Mouse (Mus musculus): ENCODE results near the gene Fam71e1.

The Fam71e1 gene

DNA sequence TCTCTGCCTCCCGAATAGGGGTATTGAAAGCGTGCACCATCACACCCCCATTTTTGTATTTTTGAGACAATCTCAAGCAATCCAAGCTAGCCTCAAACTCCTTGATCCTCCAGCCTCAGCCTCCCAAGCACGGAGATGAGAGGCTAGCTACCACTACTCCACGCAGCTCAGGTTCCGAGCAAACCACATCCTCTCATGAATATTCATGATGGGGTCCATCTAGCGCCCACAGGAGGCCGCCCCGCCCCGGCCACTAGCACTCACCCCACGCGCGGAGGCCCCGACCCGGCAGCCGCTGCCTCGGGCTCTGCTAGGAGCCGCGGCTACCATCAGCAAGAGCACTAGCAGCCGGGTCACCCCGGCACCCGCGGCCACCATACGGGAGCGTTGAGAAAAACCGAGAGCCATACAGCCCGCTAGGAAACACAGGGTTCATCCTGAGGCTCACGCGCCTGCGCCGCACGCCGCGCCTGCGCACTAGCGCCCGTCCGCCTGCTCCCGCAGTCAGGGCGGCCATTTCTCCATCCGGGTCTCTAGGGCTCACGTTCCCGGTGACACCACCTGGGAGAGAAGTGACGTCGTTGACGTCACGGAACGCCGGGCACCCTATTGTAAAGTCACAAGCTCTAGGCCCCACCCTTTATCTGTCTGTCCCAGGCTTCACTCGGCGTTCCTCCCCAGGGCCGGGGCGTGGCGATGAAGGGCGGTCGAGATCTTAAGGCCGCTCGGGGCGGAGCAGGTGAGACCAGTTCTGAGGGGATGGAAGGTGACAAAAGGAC is at the start of gene Fam71e1, which contains the start of gene Emc10:
Fam71e1 (plus strand) TSS at position 590 of the 779 bp plus-strand sequence.
Emc10 (minus strand) TSS at position 538 of the 779 bp plus-strand sequence.
- DNase-seq (ENCODE audit: low read depth, low spot score), result peak; percentile 98

DNA sequence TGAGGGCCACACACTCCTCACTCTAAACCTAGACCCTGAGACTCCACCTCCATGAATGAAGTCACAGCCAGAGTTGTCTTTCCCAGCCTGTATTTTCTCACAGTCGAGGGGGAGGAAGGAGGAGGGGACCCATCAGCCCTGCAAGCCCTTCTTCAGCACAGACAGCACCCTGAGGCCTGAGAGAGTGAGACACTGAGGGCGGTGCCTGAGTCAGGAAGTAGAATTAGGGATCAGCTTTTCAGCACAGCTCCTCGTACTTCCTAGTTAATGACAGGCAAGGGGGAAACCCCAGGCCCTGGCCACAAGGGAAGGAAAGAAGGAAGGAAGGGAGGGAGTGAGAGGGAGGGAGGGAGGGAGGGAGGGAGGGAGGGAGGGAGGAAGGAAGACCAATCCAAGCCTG is 43.1 kb upstream of the Fam71e1 start:
- no peak for DNase-seq (ENCODE audit: low read depth, low spot score)

- DNase-seq (ENCODE audit: low read depth, low spot score), result no peak
Observed at GRCm38 (mm10) chr7:44456302-44456701, 40.1 kb upstream of the Fam71e1 start.

DNA sequence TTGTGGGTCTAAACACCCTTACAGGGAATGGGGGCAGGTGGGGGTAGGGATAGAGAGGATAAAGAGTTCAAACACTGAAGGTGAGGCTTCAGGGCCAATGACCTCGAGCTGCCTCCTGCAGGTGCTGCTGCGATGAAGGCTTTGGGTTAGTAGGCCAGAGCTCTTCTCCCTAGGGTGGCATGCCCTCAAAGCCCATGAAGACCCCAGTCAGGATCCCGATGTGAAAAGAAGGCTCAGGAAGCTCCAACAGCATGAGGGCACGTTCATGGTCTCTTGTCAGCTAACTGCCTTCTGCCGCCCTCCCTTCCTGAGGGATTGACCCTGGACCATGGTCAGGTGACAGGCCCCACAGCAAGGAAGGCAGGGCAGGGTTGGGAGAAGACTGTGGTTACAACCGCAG is 36.3 kb upstream of the Fam71e1 start:
- DNase-seq (ENCODE audit: low read depth, low spot score), result no peak

GRCm38 (mm10) chr7:44460767-44461502 is 35.4 kb upstream of the Fam71e1 start:
- DNase-seq (ENCODE audit: low read depth, low spot score), result no peak

GRCm38 (mm10) chr7:44461503-44462217 is 34.7 kb upstream of the Fam71e1 start:
- DNase-seq (ENCODE audit: low read depth, low spot score), result no peak

DNA sequence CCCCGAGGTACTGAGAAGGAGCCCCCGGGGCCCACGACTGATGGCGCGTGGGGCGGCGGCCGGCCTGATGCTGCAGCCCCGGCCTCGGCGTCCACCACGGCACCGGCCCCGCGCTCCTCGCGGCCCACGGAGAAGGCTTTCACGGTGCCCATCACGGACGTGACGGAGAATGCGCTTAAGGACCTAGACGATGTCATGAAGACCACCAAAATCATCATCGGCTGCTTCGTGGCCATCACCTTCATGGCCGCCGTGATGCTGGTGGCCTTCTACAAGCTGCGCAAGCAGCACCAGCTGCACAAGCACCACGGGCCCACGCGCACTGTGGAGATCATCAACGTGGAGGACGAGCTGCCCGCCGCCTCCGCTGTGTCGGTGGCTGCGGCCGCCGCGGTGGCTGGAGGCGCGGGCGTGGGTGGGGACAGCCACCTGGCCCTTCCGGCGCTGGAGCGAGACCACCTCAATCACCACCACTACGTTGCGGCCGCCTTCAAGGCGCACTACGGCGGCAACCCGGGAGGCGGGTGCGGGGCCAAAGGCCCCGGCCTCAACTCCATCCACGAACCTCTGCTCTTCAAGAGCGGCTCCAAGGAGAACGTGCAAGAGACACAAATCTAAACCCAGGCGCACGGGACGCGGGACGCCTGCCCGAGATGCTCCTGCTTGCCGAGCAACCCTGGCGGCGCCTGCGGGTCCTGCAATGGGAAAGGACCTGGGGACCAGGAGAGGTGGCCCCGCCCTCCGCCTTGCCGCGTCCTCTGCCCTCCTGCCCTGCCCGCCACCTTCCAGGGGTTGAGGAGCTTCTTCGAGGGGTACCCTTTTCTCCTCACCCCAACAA is 33.9 kb upstream of the Fam71e1 start:
- no peak for DNase-seq (ENCODE audit: low read depth, low spot score)

DNA sequence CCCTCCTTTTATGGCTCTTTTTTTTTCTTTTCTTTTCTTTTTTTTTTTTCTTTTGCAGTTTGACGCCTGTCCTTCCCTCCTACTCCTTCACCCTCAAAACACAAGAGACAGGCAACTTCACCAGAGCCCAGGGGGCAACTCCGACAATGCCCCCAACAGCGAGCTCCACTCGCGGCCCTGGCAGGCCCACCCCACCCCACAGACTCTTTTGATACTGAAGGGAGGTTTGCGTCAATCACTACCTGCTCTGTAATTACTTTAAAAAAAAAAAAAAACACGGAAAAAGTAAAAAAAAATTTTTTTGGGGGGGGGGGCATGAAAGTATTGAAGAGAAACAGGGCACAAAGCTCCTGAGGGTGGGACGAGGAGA is 33.3 kb upstream of the Fam71e1 start:
- no peak for DNase-seq (ENCODE audit: low read depth, low spot score)

DNA sequence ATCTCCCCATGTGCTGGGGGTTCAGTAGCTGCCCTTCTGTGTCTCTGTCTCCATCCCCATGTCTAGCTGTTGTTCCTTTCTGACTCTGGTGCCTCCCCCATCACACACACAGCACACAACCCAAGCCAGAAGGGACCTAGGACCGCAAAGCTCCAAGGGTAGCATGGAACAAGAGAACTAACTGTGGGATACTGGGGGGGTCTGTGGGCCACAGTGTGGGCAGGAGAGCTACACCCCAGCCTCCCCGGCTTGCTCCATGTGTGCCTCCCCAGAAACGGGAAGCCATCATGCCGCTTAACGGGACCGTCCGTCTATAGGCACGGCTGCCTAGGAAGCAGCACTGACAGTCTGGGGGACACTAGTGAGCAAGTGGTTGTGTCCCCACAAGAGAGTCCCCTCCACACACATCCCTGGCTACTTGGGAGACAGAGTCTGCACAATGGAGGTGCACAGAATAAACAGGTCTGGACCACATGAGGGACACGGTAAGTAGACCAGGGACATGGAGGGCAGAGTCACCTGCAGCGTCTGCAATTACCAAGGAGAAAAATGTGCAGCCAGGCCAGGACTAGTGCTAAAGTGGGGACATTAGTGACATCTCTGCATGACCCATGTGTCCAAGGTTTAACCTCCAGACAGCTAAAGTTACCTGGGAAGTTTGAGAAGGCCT is 32.7 kb upstream of the Fam71e1 start:
- DNase-seq (ENCODE audit: low read depth, low spot score), result no peak

- no peak for DNase-seq (ENCODE audit: low read depth, low spot score)
Observed at GRCm38 (mm10) chr7:44464511-44464910, 31.9 kb upstream of the Fam71e1 start.

GRCm38 (mm10) chr7:44465111-44465510 is 31.3 kb upstream of the Fam71e1 start, which contains the start of gene Aspdh:
Gene Aspdh, plus strand, starts transcription at chr7:44465391.
- no peak for DNase-seq (ENCODE audit: low read depth, low spot score)

DNA sequence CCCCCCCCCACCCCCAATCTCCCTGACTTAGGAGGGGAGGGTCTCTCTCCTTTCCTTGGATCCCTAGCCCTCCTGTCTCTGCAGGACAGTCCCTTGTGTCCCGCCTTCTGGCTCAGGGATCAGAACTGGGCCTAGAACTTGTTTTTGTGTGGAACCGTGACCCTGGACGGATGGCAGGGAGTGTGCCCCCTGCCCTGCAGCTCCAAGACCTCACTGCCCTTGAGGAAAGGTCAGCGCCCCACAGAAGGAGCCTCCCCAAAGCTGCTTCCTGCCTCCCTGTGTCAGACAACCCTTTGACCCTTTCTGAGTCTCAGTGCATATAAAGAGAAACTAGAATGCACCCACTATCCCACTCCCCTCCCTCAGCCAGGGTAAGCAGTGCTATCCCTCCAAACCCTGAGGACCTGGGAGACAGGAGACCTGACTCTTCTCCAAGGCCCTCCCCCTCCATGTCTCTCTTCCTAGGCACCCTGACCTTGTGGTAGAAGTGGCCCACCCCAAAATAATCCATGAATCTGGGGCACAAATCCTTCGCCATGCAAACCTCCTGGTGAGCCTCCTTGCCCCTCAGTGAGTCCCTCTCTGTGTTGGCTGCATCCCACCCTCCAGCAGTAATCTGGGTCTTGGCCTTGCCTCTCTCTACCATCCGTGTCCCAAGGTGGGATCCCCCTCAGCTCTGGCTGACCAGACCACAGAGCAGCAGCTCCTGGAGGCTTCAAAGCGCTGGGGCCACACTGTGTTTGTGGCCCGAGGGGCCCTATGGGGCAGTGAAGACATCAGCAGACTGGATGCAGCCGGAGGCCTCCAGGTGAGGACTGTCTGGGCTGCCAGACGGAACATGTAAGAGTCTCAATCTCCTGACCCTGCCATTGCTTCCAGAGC is 30.1 kb upstream of the Fam71e1 start:
- DNase-seq (ENCODE audit: low read depth, low spot score), result no peak

GRCm38 (mm10) chr7:44466888-44467311 is 29.5 kb upstream of the Fam71e1 start:
- no peak for DNase-seq (ENCODE audit: low read depth, low spot score)

DNA sequence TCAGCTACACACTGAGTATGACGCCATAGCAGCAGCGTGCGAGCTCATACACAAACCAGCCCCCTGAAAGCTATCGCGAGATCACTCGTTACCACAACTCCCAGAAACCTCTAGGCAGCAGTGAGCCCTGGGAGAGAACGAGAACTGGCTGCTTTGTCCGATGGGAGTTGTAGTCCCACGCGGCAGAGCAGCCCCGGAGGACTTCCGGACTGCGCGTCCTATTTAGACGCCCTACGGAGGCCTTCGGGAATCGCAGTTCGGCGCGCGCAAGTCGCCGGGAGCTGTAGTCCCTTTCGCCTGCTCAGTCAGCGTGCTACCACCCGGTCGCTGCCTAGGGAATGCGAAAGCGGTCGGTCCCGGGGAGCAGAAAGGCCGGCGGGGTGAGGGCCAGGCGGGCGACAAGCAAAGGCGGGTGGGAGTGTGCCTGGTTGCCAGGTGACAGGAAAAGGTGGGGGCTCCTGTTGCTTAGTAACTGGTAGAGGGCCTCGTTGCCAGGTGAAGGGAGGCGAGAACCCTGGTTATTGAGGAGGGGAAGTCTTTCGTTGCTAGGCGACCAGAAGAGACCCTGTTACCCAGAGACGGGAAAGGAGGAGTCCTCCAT is 28.5 kb upstream of the Fam71e1 start, which contains the start of gene Josd2:
Josd2 (plus strand) TSS at position 170 of the 601 bp plus-strand sequence.
- peak; percentile 97 for DNase-seq (ENCODE audit: low read depth, low spot score)

- peak; percentile 58 for DNase-seq (ENCODE audit: low read depth, low spot score)
Observed at GRCm38 (mm10) chr7:44468644-44469285, 27.6 kb upstream of the Fam71e1 start.

DNA sequence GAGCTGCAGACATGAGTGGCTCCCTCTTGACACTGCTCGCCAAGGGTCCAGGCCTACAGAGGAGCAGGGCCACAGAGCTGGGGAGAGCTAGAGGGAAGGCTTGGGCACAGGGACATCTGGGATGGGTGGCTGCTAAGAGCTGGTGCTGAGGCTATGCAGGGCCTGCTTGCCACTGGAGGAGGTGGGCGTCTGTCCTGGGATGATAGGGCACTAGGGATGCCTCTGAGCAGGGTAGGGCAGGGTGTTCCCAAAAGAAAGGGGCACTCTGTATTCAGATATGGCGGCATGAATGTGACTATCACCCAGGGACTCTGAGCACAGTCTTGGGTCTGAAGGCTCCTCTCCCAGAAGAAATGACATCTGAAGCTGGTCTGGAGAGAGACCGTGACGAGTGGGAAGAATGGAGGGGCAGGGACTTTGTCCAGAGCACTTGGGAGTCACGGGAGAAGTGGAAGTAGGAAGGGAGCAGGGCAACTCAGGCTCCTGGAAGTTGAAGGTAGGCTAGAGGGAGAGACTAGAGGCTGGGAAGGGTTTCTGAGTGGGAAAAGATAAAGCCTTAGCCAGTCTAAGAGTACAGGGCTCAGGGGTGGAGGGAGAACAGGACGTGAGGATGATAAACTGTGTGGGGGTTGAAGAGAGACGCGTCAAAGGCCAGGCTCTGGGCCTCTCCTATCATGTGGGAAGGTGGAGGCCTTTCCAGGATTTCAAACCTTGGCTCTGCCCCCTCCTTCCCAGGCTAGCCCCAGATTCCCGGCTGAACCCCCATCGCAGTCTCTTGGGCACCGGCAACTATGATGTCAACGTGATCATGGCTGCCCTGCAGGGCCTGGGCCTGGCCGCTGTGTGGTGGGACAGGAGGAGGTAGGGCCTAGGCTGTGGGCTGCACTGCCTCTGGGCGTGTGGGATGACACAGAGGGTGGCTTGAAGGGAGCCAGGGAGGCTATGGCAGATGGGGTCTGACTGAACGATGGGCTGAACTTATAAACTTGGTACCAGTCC is 26.4 kb upstream of the Fam71e1 start:
- DNase-seq (ENCODE audit: low read depth, low spot score), result peak; percentile 81
